Mouse (Mus musculus) erythroblast, embryonic 14.5 days (primary cell): ENCODE measurements around the gene Rabggta.

Experiments
- GATA1 ChIP-seq: IDR thresholded peaks from 2 replicates; pipeline ENCODE4 v1.6.1; 2012; ENCODE audit warnings: low read length, inconsistent platforms, mixed read lengths
- TAL1 ChIP-seq: IDR thresholded peaks from 3 replicates; pipeline ENCODE4 v1.6.1; 2012; ENCODE audit warnings: low read length, inconsistent platforms, mixed read lengths

DNA sequence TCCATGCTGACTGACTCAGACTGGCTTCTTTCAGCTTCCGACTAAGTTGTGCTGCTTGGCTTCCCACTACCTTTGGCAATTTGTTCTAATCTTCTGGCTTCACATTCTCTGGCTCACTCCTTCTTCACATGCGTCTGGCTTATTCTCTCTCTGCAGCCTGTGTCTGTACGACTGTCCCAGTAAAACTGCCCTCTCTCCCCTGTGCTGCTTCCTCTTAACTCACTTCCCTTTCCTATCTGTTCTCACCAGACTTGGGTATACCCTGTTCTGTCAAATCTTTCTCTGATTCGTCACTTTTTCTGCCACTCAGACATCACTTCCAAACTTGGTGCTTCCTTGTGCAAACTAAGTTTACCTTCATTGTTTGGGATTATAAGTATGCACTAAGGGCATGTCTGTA is 24.8 kb downstream of the Rabggta start:
- TF ChIP-seq GATA1: no peak
- TF ChIP-seq TAL1: no peak
